Mouse (Mus musculus) limb, embryonic 14.5 days (tissue): ENCODE results near the gene Pnldc1. TPM values are rescaled to one million over a fixed set of nuclear protein-coding genes. Genes with fewer than 3 reads are reported as not detected.

Source experiments
- ATAC-seq: fragments of 200-750 bp; cut with Nextera tagmentation; 2 replicates; pipeline ENCODE4 v1.8.0; 2017; ENCODE audit warnings: low read depth, moderate number of reproducible peaks, moderate TSS enrichment; ENCODE audit not compliant: low FRiP score
- DNase-seq: peaks from one replicate; pipeline ENCODE4 v3.0.0-alpha.2; 2015; ENCODE audit warnings: low spot score
- H3K27ac ChIP-seq: fragments of 300-500 bp; sonication (generic); replicated peaks from 2 replicates; pipeline ENCODE4 v1.5.1; 2014; ENCODE audit warnings: low read depth, mild to moderate bottlenecking, low read length, moderate library complexity, mixed read lengths
- H3K27me3 ChIP-seq: fragments of 300-500 bp; sonication (generic); 2 replicates; pipeline ENCODE4 v1.6.1; 2014; ENCODE audit warnings: low read length, mixed read lengths; ENCODE audit not compliant: control insufficient read depth, insufficient read depth
- H3K36me3 ChIP-seq: fragments of 300-500 bp; sonication (generic); 2 replicates; pipeline ENCODE4 v1.6.1; 2014; ENCODE audit warnings: mild to moderate bottlenecking, low read length, moderate library complexity, mixed read lengths; ENCODE audit not compliant: control insufficient read depth, insufficient read depth
- H3K4me1 ChIP-seq: fragments of 300-500 bp; sonication (generic); 2 replicates; pipeline ENCODE4 v1.6.1; 2014; ENCODE audit warnings: antibody characterized with exemption, low read length, mixed read lengths; ENCODE audit not compliant: control insufficient read depth, insufficient read depth
- H3K4me2 ChIP-seq: fragments of 300-500 bp; sonication (generic); replicated peaks from 2 replicates; pipeline ENCODE4 v1.6.1; 2014; ENCODE audit warnings: low read depth, mild to moderate bottlenecking, low read length, moderate library complexity; ENCODE audit not compliant: severe bottlenecking
- H3K4me3 ChIP-seq: fragments of 300-500 bp; sonication (generic); replicated peaks from 2 replicates; pipeline ENCODE4 v1.5.1; 2014; ENCODE audit warnings: low read length
- H3K9ac ChIP-seq: fragments of 300-500 bp; sonication (generic); 2 replicates; pipeline ENCODE4 v1.6.1; 2014; ENCODE audit warnings: mild to moderate bottlenecking, low read depth, low read length, moderate library complexity; ENCODE audit not compliant: severe bottlenecking
- H3K9me3 ChIP-seq: fragments of 300-500 bp; sonication (generic); 2 replicates; pipeline ENCODE4 v1.6.1; 2016; ENCODE audit warnings: low read length; ENCODE audit not compliant: control insufficient read depth
- POLR2A ChIP-seq: fragments of 200-500 bp; IDR thresholded peaks from 2 replicates; pipeline ENCODE4 v1.8.0; 2012; ENCODE audit warnings: inconsistent platforms, mild to moderate bottlenecking, moderate library complexity, borderline replicate concordance; ENCODE audit not compliant: insufficient read depth, insufficient read length; ENCODE audit errors: extremely low read depth
- WGBS: fragments of 180-500 bp; shearing (Covaris S2); extraction: QIAGEN DNeasy Blood & Tissue Kit; methylation state at CpG from one replicate; pipeline ENCODE4 v1.1.7; 2014; 5-methylcytosine and 5-hydroxymethylcytosine counted together
- polyA plus RNA-seq, 2 experiments: library from polyadenylated mRNA; depleted of rRNA in 1 of 2; stranded (reverse) in 1 of 2; unstranded in 1 of 2; fragments of >200 nt; fragmentation: Nextera tagmentation in 1 of 2; extraction: Ambion mirVana in 1 of 2; gene quantifications; 2 replicates each; pipeline versions ENCODE4 v1.2.1 to v1.2.3; 2012 to 2014

Gene Pnldc1
- polyA plus RNA-seq, 2 experiments: 2.4 to 5.1 TPM

DNA sequence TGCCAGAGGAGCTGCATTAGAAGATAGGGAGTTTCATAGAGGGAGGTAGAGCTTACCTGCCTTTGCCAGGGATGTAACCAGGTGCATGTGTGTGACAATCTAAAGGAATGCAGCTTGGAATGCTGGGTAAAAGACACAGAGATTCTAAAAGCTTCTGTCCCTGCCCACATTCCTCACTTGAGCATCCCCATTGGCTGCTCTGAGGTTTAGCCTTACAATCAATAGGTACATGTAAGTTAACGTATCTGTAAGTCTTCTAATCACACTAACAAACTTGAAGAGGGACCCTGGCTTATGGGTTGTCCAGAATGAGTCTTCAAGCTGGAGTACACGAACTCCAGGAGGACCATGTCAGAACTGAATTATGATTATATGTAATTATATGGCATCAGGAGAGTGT, 42.0 kb downstream of the Pnldc1 start, which contains the start of gene Mas1:
Gene Mas1, minus strand, starts transcription at position 101 of the 400 bp plus-strand sequence.
- H3K27ac ChIP-seq: peak within 1 kb of the TSS; percentile 65; the same call in 1 of the 2 replicates
- no peak for TF ChIP-seq POLR2A
- peaks cover 23% of the 10 kb centered on the region for H3K4me1 ChIP-seq
- H3K9ac ChIP-seq: no peak within 1 kb of the TSS
- no peak for ATAC-seq
- 37% methylated on average over 2 of the region's 2 CpGs for WGBS
- H3K4me3 ChIP-seq: no peak within 1 kb of the TSS
- H3K36me3 ChIP-seq: no peaks in the 10 kb centered on the region
- no peaks in the 10 kb centered on the region for H3K27me3 ChIP-seq
- no peak for DNase-seq
- H3K9me3 ChIP-seq: no peaks in the 10 kb centered on the region
- H3K4me2 ChIP-seq: no peak within 1 kb of the TSS

DNA sequence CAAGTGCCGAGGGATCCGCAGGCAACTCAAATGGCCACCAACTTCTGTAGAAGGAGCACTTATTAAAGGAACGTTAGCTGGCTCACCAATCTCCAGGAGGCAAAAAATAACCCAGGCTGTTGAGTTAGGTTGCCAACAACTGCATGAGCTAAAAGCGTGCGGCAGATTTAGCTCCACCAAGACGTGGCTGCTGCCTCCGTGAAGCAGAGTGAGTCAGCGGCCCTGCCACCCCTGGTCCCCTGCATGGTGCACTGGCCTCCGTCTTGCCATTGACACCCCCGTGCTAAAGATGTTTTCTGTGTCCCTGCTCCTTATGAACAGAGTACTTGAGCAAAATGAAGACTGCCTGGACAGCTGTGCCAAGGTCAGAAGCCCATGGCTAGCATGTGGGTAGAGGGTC, 43.2 kb downstream of the Pnldc1 start:
- TF ChIP-seq POLR2A: no peak
- no peak overlapping the region for H3K4me2 ChIP-seq
- H3K4me1 ChIP-seq: peaks cover 15% of the 10 kb centered on the region
- DNase-seq (no peak), ATAC-seq (no peak)
- no peak overlapping the region for H3K9ac ChIP-seq
- H3K27me3 ChIP-seq: no peaks in the 10 kb centered on the region
- no peaks in the 10 kb centered on the region for H3K36me3 ChIP-seq
- H3K4me3 ChIP-seq: no peak overlapping the region
- H3K9me3 ChIP-seq: no peaks in the 10 kb centered on the region
- 75% methylated on average over 10 of the region's 10 CpGs for WGBS
- H3K27ac ChIP-seq: no peak overlapping the region

GRCm38 (mm10) chr17:12865407-12865806, 44.6 kb downstream of the Pnldc1 start:
- Histone ChIP-seq H3K4me1 (peaks cover 13% of the 10 kb centered on the region), H3K9me3 (no peaks in the 10 kb centered on the region), H3K4me3 (no peak overlapping the region), H3K27ac (no peak overlapping the region), H3K4me2 (no peak overlapping the region), H3K27me3 (no peaks in the 10 kb centered on the region), H3K36me3 (no peaks in the 10 kb centered on the region), H3K9ac (no peak overlapping the region)
- DNase-seq (no peak), ATAC-seq (no peak)
- 70% methylated on average over 3 of the region's 3 CpGs for WGBS
- no peak for TF ChIP-seq POLR2A

- peaks cover 12% of the 10 kb centered on the region for H3K4me1 ChIP-seq
- no peak overlapping the region for H3K9ac ChIP-seq
- TF ChIP-seq POLR2A: no peak
- DNase-seq (no peak), ATAC-seq (no peak)
- H3K27ac ChIP-seq: no peak overlapping the region
- H3K9me3 ChIP-seq: no peaks in the 10 kb centered on the region
- no peaks in the 10 kb centered on the region for H3K27me3 ChIP-seq
- H3K4me3 ChIP-seq: no peak overlapping the region
- no peaks in the 10 kb centered on the region for H3K36me3 ChIP-seq
- H3K4me2 ChIP-seq: no peak overlapping the region
These were observed 45.9 kb downstream of the Pnldc1 start for GRCm38 (mm10) chr17:12864111-12864510.

DNA sequence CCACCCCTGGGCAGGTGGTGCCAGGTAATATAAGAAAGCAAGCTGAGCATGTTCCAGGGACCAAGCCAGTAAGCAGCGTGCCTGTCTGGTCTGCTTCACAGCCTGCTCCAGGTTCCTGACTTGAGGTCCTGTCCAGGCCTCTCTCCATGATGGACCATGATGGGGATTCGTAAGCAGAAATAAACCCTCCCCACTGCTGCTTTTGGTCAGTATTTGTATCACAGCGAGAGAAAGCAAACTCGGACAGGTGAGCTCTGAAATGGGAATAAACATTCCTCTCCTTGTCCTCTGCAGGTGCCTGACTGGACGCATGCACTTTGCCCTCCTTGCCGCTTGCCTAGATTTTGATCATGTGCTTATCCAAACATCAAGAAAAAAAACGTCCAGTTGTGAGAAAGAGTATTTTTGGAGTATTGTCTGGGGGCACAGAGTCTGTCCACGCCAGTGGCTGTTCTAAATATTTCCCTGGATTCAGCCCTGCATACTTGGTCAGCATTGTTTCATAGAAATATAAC, 51.0 kb downstream of the Pnldc1 start:
- TF ChIP-seq POLR2A: no peak
- Histone ChIP-seq H3K9ac (no peak overlapping the region), H3K4me1 (no peaks in the 10 kb centered on the region), H3K9me3 (no peaks in the 10 kb centered on the region), H3K4me2 (no peak overlapping the region), H3K27me3 (no peaks in the 10 kb centered on the region), H3K27ac (no peak overlapping the region), H3K36me3 (no peaks in the 10 kb centered on the region), H3K4me3 (no peak overlapping the region)
- DNase-seq (no peak), ATAC-seq (no peak)
- WGBS: 80% methylated on average over 8 of the region's 8 CpGs

DNA sequence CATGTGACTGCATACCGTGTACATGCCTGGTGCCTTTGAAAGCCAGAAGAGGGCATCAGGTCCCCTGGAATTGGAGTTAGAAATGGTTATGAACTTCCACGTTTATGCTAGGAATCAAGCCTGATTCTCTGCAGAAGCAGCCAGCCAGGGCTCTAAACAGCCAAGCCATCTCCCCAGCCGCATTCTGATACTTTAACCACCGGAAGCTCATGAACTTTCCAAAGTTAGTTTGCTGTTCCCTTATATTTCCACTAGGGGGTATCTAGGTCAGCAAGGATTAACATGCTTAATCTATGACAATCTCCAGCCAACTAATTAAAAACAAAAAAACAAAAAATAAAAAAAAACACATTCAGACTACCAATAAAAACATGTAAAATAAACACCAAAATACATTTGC, 52.0 kb downstream of the Pnldc1 start:
- Histone ChIP-seq H3K4me2 (no peak overlapping the region), H3K4me3 (no peak overlapping the region), H3K9ac (no peak overlapping the region), H3K27ac (no peak overlapping the region), H3K4me1 (no peaks in the 10 kb centered on the region), H3K36me3 (no peaks in the 10 kb centered on the region), H3K27me3 (no peaks in the 10 kb centered on the region), H3K9me3 (no peaks in the 10 kb centered on the region)
- no peak for TF ChIP-seq POLR2A
- no peak for ATAC-seq
- WGBS: 36% methylated on average over 4 of the region's 4 CpGs
- DNase-seq: no peak
